Mouse (Mus musculus) thymus, postnatal 0 days (tissue): Measurements from ENCODE around the gene Mepce. TPM values are rescaled to one million over a fixed set of nuclear protein-coding genes. Genes with fewer than 3 reads are reported as not detected.
A peak's percentile ranks its signal among the peaks of the same experiment; 100 is the strongest.

Experiments used
- DNase-seq: peaks from one replicate; pipeline ENCODE4 v3.0.0-alpha.2; 2015; ENCODE audit warnings: low spot score
- polyA plus RNA-seq: library from polyadenylated mRNA; unstranded; fragments of >200 nt; fragmentation: Nextera tagmentation; extraction: Ambion mirVana; gene quantifications from 2 replicates; pipeline ENCODE4 v1.2.1, GENCODE M21; 2015

Gene Mepce
- polyA plus RNA-seq, 1 experiment from 2014 or later: 17.2 TPM

GRCm38 (mm10) chr5:137742836-137743235, 44.6 kb downstream of the Mepce start:
- no peak for DNase-seq

GRCm38 (mm10) chr5:137742048-137742447, 45.4 kb downstream of the Mepce start:
- no peak for DNase-seq

GRCm38 (mm10) chr5:137741023-137741931, 46.2 kb downstream of the Mepce start, which contains the start of gene Nyap1:
Gene Nyap1 (minus strand): TSS chr5:137741607.
- DNase-seq: peak; percentile 94

- no peak for DNase-seq
Measured at GRCm38 (mm10) chr5:137740506-137740905, 46.9 kb downstream of the Mepce start.

- peak; percentile 55 for DNase-seq
Measured at GRCm38 (mm10) chr5:137739471-137739870, 48.0 kb downstream of the Mepce start.

- DNase-seq: peak; percentile 39
Measured at GRCm38 (mm10) chr5:137738516-137738915, 48.9 kb downstream of the Mepce start.

- no peak for DNase-seq
Measured at GRCm38 (mm10) chr5:137737400-137737940, 50.0 kb downstream of the Mepce start.

GRCm38 (mm10) chr5:137734289-137735061, 53.0 kb downstream of the Mepce start:
- no peak for DNase-seq

GRCm38 (mm10) chr5:137733638-137734288, 53.7 kb downstream of the Mepce start:
- DNase-seq: no peak

Other genes with a start within 250 kb of the Mepce start
- gene Actl6b, start 234.1 kb downstream of the Mepce start, polyA plus RNA-seq: 0.14 TPM in 1 of 2 replicates, not detected in the other
- 0.98 and 1.2 TPM in 2 replicates for gene Tfr2, start 217.8 kb downstream of the Mepce start, polyA plus RNA-seq
- 53.3 and 58.5 TPM in 2 replicates for gene Mospd3, start 186.6 kb downstream of the Mepce start, polyA plus RNA-seq
- gene Pcolce, start 173.9 kb downstream of the Mepce start, polyA plus RNA-seq: 18.6 and 21.1 TPM in 2 replicates
- 0.05 and 0.14 TPM in 2 replicates for gene Fbxo24, start 158.7 kb downstream of the Mepce start, polyA plus RNA-seq
- 201 and 205 TPM in 2 replicates for gene Lrch4, start 158.5 kb downstream of the Mepce start, polyA plus RNA-seq
- 16.7 and 20.8 TPM in 2 replicates for gene Gm20605, start 158.5 kb downstream of the Mepce start, polyA plus RNA-seq
- gene Sap25, start 146.3 kb downstream of the Mepce start, polyA plus RNA-seq: 30.0 and 32.9 TPM in 2 replicates
- 0.09 TPM in 1 of 2 replicates, not detected in the other for gene Irs3, start 141.9 kb downstream of the Mepce start, polyA plus RNA-seq
- 109 and 142 TPM in 2 replicates for gene Agfg2, start 102.9 kb downstream of the Mepce start, polyA plus RNA-seq
- 7.2 and 8.8 TPM in 2 replicates for gene Nyap1, start 46.0 kb downstream of the Mepce start, polyA plus RNA-seq
- gene Tsc22d4, start 41.9 kb downstream of the Mepce start, polyA plus RNA-seq: 353 and 419 TPM in 2 replicates
- gene Ppp1r35, start 8.8 kb downstream of the Mepce start, polyA plus RNA-seq: 69.4 and 69.6 TPM in 2 replicates
- 17.7 and 18.6 TPM in 2 replicates for gene Zcwpw1, start 143 bp upstream of the Mepce start, polyA plus RNA-seq
- 1.4 and 1.8 TPM in 2 replicates for gene Pilra, start 48.6 kb upstream of the Mepce start, polyA plus RNA-seq
- 2.0 and 2.8 TPM in 2 replicates for gene Pilrb1, start 70.5 kb upstream of the Mepce start, polyA plus RNA-seq
- 1.6 and 1.8 TPM in 2 replicates for gene Pilrb2, start 84.2 kb upstream of the Mepce start, polyA plus RNA-seq
- 0.22 and 0.26 TPM in 2 replicates for gene Cyp3a13, start 134.0 kb upstream of the Mepce start, polyA plus RNA-seq
- not detected in 2 replicates for gene Gjc3, start 175.4 kb upstream of the Mepce start, polyA plus RNA-seq
- gene Azgp1, start 193.9 kb upstream of the Mepce start, polyA plus RNA-seq: 0.15 and 0.27 TPM in 2 replicates
- not detected in 2 replicates for gene Smok3a, start 233.6 kb upstream of the Mepce start, polyA plus RNA-seq
- gene Smok3b, start 233.8 kb upstream of the Mepce start, polyA plus RNA-seq: not detected in 2 replicates